Mouse (Mus musculus) cerebellum, adult 2 months (tissue): Measurements from ENCODE around the gene 4933415A04Rik.

Source experiments
- CTCF ChIP-seq: fragments of 200-500 bp; IDR thresholded peaks from 2 replicates; pipeline ENCODE4 v1.5.1; 2011; ENCODE audit warnings: low read depth, mild to moderate bottlenecking, control low read depth, low read length, moderate library complexity, borderline replicate concordance; ENCODE audit not compliant: insufficient read depth
- POLR2A ChIP-seq: fragments of 200-500 bp; IDR thresholded peaks from 2 replicates; pipeline ENCODE4 v1.6.1; 2011; ENCODE audit warnings: low read length, control low read depth, borderline replicate concordance; ENCODE audit not compliant: insufficient read depth

- no peak for TF ChIP-seq CTCF
- no peak for TF ChIP-seq POLR2A
Measured at GRCm38 (mm10) chr11:43551756-43552155, 35.1 kb upstream of the 4933415A04Rik start.
